Mouse (Mus musculus) liver, postnatal 0 days (tissue): ENCODE measurements around the gene Mtx2.

Source experiments
- CTCF ChIP-seq: sonication (generic); IDR thresholded peaks from 2 replicates; pipeline ENCODE4 v1.5.1; 2016; ENCODE audit warnings: antibody characterized with exemption, low read depth
- EP300 ChIP-seq: IDR thresholded peaks from 2 replicates; pipeline ENCODE4 v1.6.1; 2016; ENCODE audit warnings: antibody characterized with exemption, low read depth, mild to moderate bottlenecking

GRCm38 (mm10) chr2:74777536-74778275 lies 47.9 kb upstream of the Mtx2 start:
- TF ChIP-seq EP300 = no peak
- TF ChIP-seq CTCF = no peak
